10 mouse cellular contexts compared by ENCODE assay signal in the genomic region with DNA sequence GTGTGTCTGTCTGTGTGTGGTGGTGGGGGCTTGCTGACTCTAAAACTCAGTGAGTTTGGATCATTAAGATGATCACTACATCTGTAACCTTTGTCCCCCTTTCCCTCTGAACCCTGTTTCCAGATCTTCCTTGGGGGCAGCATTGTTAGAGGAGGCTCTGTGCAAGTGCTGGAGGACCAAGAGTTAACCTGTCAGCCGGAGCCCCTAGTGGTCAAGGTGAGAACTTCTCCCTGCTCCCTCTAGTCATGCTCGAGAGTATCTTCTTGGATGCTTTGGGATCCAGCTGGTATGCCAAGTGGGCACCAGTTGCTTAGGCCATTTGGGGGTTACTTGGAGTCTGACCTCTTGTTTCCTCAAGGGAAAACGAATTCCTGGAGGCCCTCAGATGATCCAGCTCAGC. TPM values are rescaled to one million over a fixed set of nuclear protein-coding genes. Genes with fewer than 3 reads are reported as not detected.
DNase-seq lines count a peak whose midpoint lies in the region; ATAC-seq and TF ChIP-seq lines count a peak whose summit lies in the region.
"Not testable (repeated sequence)": the region's sequence is repeated elsewhere in the genome, so short reads cannot be mapped to it uniquely, and the experiment has no call there.
"Had no signal": no experiment of that assay in that cellular context is flagged by ENCODE, and none has a peak within 500 bp of the region (broad histone marks: within the 10 kb centered on the region; RNA-seq: fewer than 3 reads in every experiment).

No protein-coding gene starts in this region.

- peak overlapping the region; percentile 56; the same call in 1 of the 2 replicates for H3K9ac ChIP-seq in liver, embryonic 13.5 days

- peaks cover 25% of the 10 kb centered on the region for H3K4me1 ChIP-seq in liver, embryonic 13.5 days (replicated peaks)
- not testable (repeated sequence) for H3K4me1 ChIP-seq in spleen, adult 2 months (ENCODE audit: control insufficient read depth, insufficient read depth, insufficient read length)

- not testable (repeated sequence) for H3K36me3 ChIP-seq in liver, embryonic 13.5 days; spleen, adult 2 months (ENCODE audit: control insufficient read depth, insufficient read depth, low read length)

- DNase-seq in A20 (ENCODE audit: low read depth, low spot score): peak; percentile 10
- DNase-seq in adrenal gland, postnatal 10 days: peak; percentile 29
- peak; percentile 41 for DNase-seq in heart, postnatal 4 days
- peak; percentile 70 for DNase-seq in kidney, postnatal 10 days
- DNase-seq in liver, embryonic 13.5 days: peak; percentile 44
- not testable (repeated sequence) for DNase-seq in spleen, adult 2 months (ENCODE audit: low read depth in 1 of 2, low spot score in 2 of 2)

- 0 out of 2 replicates have a peak overlapping the region, but pooled peaks have one; percentile 54 for H3K4me2 ChIP-seq in liver, embryonic 13.5 days

- ATAC-seq in common myeloid progenitor, adult 5-6 weeks (replicated peaks; ENCODE audit: low read depth, poor library complexity, severe bottlenecking): peak; percentile 69; the same call in 1 of the 2 replicates
- ATAC-seq in liver, embryonic 13.5 days (ENCODE audit: low read depth): peak; percentile 50
- peak; percentile 56 for ATAC-seq in megakaryocyte, adult 5-6 weeks (ENCODE audit: poor library complexity, severe bottlenecking)

- H3K4me3 ChIP-seq in liver, embryonic 13.5 days (replicated peaks); spleen, adult 2 months (ENCODE audit: extremely low read depth, insufficient read depth, insufficient read length): not testable (repeated sequence)

- 15% methylated on average over 3 of the region's 3 CpGs for WGBS in liver, embryonic 13.5 days (ENCODE audit: insufficient replicate concordance)
- 19% methylated on average over 3 of the region's 3 CpGs for WGBS in spleen, adult 2 months

- H3K27me3 ChIP-seq in liver, embryonic 13.5 days; spleen, adult 2 months (ENCODE audit: control insufficient read depth, insufficient read depth, low read length): not testable (repeated sequence)

- TF ChIP-seq CTCF in spleen, adult 2 months (IDR thresholded peaks at IDR 0.05; ENCODE audit: extremely low read depth, insufficient read depth, insufficient read length, insufficient replicate concordance): peak; percentile 14; the same call in 1 of the 2 replicates

- peak overlapping the region; percentile 92 for H3K27ac ChIP-seq in liver, embryonic 13.5 days
- not testable (repeated sequence) for H3K27ac ChIP-seq in spleen, adult 2 months (ENCODE audit: insufficient read depth, low read length)

- TF ChIP-seq POLR2A in spleen, adult 2 months (IDR thresholded peaks at IDR 0.05; ENCODE audit: low read depth, low read length): not testable (repeated sequence)

- H3K9me3 ChIP-seq in liver, embryonic 13.5 days (replicated peaks): not testable (repeated sequence)

RNA-seq across cellular contexts. Expression of gene Selenbp2, which starts 10.0 kb away (rescaled TPM):
- total RNA-seq in adrenal gland, postnatal 10 days (2021): 10 to 100 TPM; 12.8 to 26.9 TPM
- 0.05 TPM in 1 of 2 replicates, not detected in the other for total RNA-seq in common myeloid progenitor, adult 5-6 weeks (2017)
- 1 to 10 TPM; 6.7 to 7.1 TPM for total RNA-seq in heart, postnatal 4 days (2021)
- polyA plus RNA-seq in liver, embryonic 13.5 days (2015; fragmentation: Nextera tagmentation; extraction: Ambion mirVana): 6.7 and 8.5 TPM in 2 replicates
- total RNA-seq in megakaryocyte, adult 5-6 weeks (2015): not detected in 2 replicates
- total RNA-seq in megakaryocyte, adult 5-6 weeks (2017): not detected in 2 replicates
- polyA plus RNA-seq in spleen, adult 2 months (2012; rRNA removed): 0.31 and 1.1 TPM in 2 replicates
- polyA plus RNA-seq: embryonic facial prominence, embryonic 12.5 days; forebrain, embryonic 13.5 days had no signal

RNA-seq across cellular contexts. Expression of gene Tuft1, which starts 44.7 kb away (rescaled TPM):
- total RNA-seq in adrenal gland, postnatal 10 days (2021): 1 to 10 TPM; 6.9 to 7.2 TPM
- 5.6 and 5.7 TPM in 2 replicates for total RNA-seq in common myeloid progenitor, adult 5-6 weeks (2017)
- 10 to 100 TPM in 1 of 2 experiments, 1 to 10 TPM in 1; 8.1 to 10.2 TPM for total RNA-seq in heart, postnatal 4 days (2021)
- 4.7 and 5.3 TPM in 2 replicates for polyA plus RNA-seq in liver, embryonic 13.5 days (2015; fragmentation: Nextera tagmentation; extraction: Ambion mirVana)
- total RNA-seq in megakaryocyte, adult 5-6 weeks (2015): 0.80 and 1.1 TPM in 2 replicates
- 0.85 and 2.1 TPM in 2 replicates for total RNA-seq in megakaryocyte, adult 5-6 weeks (2017)
- polyA plus RNA-seq in spleen, adult 2 months (2012; rRNA removed): 1.7 and 1.8 TPM in 2 replicates
